In genomic region chr13:46023630-46024041, GRCm38 (mm10) we compare ENCODE assay signal across 14 mouse cellular contexts. TPM values are rescaled to one million over a fixed set of nuclear protein-coding genes. Genes with fewer than 3 reads are reported as not detected.
A peak's percentile ranks its signal among the peaks of the same experiment; 100 is the strongest.
DNase-seq lines count a peak whose midpoint lies in the region; ATAC-seq and TF ChIP-seq lines count a peak whose summit lies in the region.
"Had no signal": no experiment of that assay in that cellular context is flagged by ENCODE, and none has a peak within 500 bp of the region (broad histone marks: within the 10 kb centered on the region; RNA-seq: fewer than 3 reads in every experiment).

No protein-coding gene starts in this region.

- intact Hi-C loops in gastrocnemius, adult 2 months (cut with DNase I), result no loop called here

- TF ChIP-seq CTCF in lung, adult 2 months (IDR thresholded peaks at IDR 0.05; ENCODE audit: insufficient read depth, low read length), result no peak
- no peak for TF ChIP-seq CTCF in gastrocnemius, adult 2 months (IDR thresholded peaks at IDR 0.05)

- 54% methylated on average over 5 of the region's 5 CpGs for WGBS in lung, embryonic 15.5 days
- WGBS in lung, adult 2 months, result 41% methylated on average over 5 of the region's 5 CpGs
- 83% methylated on average over 5 of the region's 5 CpGs for WGBS in embryonic facial prominence, embryonic 10.5 days

- peak; percentile 42; the same call in 1 of the 2 replicates for ATAC-seq in frontal cortex, adult (ENCODE audit: low TSS enrichment)
- peak; percentile 39; the same call in 1 of the 2 replicates for ATAC-seq in lung, embryonic 15.5 days (ENCODE audit: borderline replicate concordance, extremely low read depth, low FRiP score, low TSS enrichment)
- ATAC-seq: intestine, embryonic 16.5 days had no signal

- TF ChIP-seq POLR2A in lung, adult 2 months (IDR thresholded peaks at IDR 0.05; ENCODE audit: borderline replicate concordance, extremely low read depth, low read depth, low read length), result no peak

- H3K27ac ChIP-seq in lung, embryonic 15.5 days, result 0 out of 2 replicates have a peak overlapping the region, but pooled peaks have one; percentile 7
- no peak overlapping the region for H3K27ac ChIP-seq in gastrocnemius, adult 2 months
- no peak overlapping the region for H3K27ac ChIP-seq in embryonic facial prominence, embryonic 10.5 days (replicated peaks)
- H3K27ac ChIP-seq: embryonic facial prominence, embryonic 13.5 days; limb, embryonic 13.5 days had no signal

- H3K4me1 ChIP-seq in lung, embryonic 15.5 days, result peaks cover 30% of the 10 kb centered on the region
- no peaks in the 10 kb centered on the region; the same call in 1 of the 2 replicates for H3K4me1 ChIP-seq in lung, adult 2 months (ENCODE audit: control insufficient read depth, insufficient read depth, low read length)
- H3K4me1 ChIP-seq in embryonic facial prominence, embryonic 10.5 days, result peaks cover 33% of the 10 kb centered on the region

- H3K36me3 ChIP-seq in lung, embryonic 15.5 days, result no peaks in the 10 kb centered on the region
- no peaks in the 10 kb centered on the region for H3K36me3 ChIP-seq in embryonic facial prominence, embryonic 10.5 days (replicated peaks)
- H3K36me3 ChIP-seq: embryonic facial prominence, embryonic 13.5 days; G1E; limb, embryonic 13.5 days had no signal

- no peaks in the 10 kb centered on the region for H3K9me3 ChIP-seq in lung, embryonic 15.5 days
- H3K9me3 ChIP-seq in embryonic facial prominence, embryonic 10.5 days, result no peaks in the 10 kb centered on the region
- H3K9me3 ChIP-seq: embryonic facial prominence, embryonic 13.5 days; G1E; limb, embryonic 13.5 days had no signal

- H3K27me3 ChIP-seq in lung, embryonic 15.5 days, result no peaks in the 10 kb centered on the region
- H3K27me3 ChIP-seq in embryonic facial prominence, embryonic 10.5 days (replicated peaks; ENCODE audit: low read depth, poor library complexity, severe bottlenecking), result no peaks in the 10 kb centered on the region
- H3K27me3 ChIP-seq: embryonic facial prominence, embryonic 13.5 days; limb, embryonic 13.5 days had no signal

- H3K9ac ChIP-seq in lung, embryonic 15.5 days, result no peak overlapping the region
- H3K9ac ChIP-seq: embryonic facial prominence, embryonic 13.5 days; limb, embryonic 13.5 days had no signal

- no peak overlapping the region for H3K4me3 ChIP-seq in lung, embryonic 15.5 days
- no peak overlapping the region for H3K4me3 ChIP-seq in lung, adult 2 months (replicated peaks; ENCODE audit: extremely low read depth, low read depth, low read length)
- H3K4me3 ChIP-seq in gastrocnemius, adult 2 months, result no peak overlapping the region
- H3K4me3 ChIP-seq in embryonic facial prominence, embryonic 10.5 days, result no peak overlapping the region
- H3K4me3 ChIP-seq: embryonic facial prominence, embryonic 13.5 days; limb, embryonic 13.5 days had no signal

- no peak overlapping the region for H3K4me2 ChIP-seq in lung, embryonic 15.5 days
- H3K4me2 ChIP-seq: embryonic facial prominence, embryonic 13.5 days; limb, embryonic 13.5 days had no signal

- DNase-seq in frontal cortex, adult 2 months (ENCODE audit: extremely low spot score in 1 of 2, low spot score in 1 of 2), result no peak
- no peak for DNase-seq in lung, adult 2 months
- DNase-seq in R1 (ENCODE audit: low read depth, low spot score), result peak; percentile 42
- peak; percentile 96 for DNase-seq in retina, postnatal 1 day
- DNase-seq in gastrocnemius, adult 2 months, result no peak
- no peak for DNase-seq in embryonic facial prominence, embryonic 10.5 days (ENCODE audit: low spot score)
- DNase-seq: heart, postnatal 10 days; thymus, adult 18-20 months had no signal

RNA-seq across cellular contexts. Expression of gene Atxn1, which starts 58.8 kb away (rescaled TPM):
- polyA plus RNA-seq in frontal cortex, adult 2 months (2012; rRNA removed), result 26.9 and 27.3 TPM in 2 replicates
- polyA plus RNA-seq in lung, embryonic 15.5 days (2015; fragmentation: Nextera tagmentation; extraction: Ambion mirVana), result 7.4 and 8.5 TPM in 2 replicates
- 16.7 and 19.8 TPM in 2 replicates for polyA plus RNA-seq in lung, adult 2 months (2012; rRNA removed)
- 10 to 100 TPM; 40.4 to 56.3 TPM for total RNA-seq in gastrocnemius, adult 2 months (2021)
- 1.1 and 1.2 TPM in 2 replicates for polyA plus RNA-seq in embryonic facial prominence, embryonic 10.5 days (2016; fragmentation: Nextera tagmentation; extraction: Ambion mirVana)

Comparison
In these comparisons a context has a peak if more than half of its experiments do, and no peak if none do; other contexts are left out.
1. DNase-seq: peak in R1 (single experiment) and retina, postnatal 1 day (single experiment); none in frontal cortex, adult 2 months (0 of 2), lung, adult 2 months (single experiment), gastrocnemius, adult 2 months (single experiment) and embryonic facial prominence, embryonic 10.5 days (single experiment).